14 mouse cellular contexts compared by ENCODE assay signal in the genomic region with DNA sequence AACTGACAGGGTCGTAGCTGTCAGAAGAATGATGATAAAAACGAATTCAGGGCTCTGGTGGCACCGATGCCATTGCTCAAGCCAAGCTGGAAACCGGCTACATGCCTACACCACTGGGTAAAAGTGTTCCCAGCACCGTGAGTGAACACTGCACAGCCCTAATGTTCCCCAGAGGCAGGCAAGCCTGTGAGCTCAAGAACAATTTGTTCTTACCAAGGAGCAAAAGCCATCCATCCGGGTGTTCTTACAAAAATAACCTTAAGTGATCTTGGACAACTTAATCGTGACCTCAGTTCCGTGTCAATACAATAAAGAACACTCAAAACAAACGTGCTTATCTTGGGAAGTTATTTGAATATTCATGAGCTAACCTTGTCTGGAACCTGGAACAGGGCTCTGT. TPM values are rescaled to one million over a fixed set of nuclear protein-coding genes. Genes with fewer than 3 reads are reported as not detected.
DNase-seq lines count a peak whose midpoint lies in the region; ATAC-seq and TF ChIP-seq lines count a peak whose summit lies in the region.
"Had no signal": no experiment of that assay in that cellular context is flagged by ENCODE, and none has a peak within 500 bp of the region (broad histone marks: within the 10 kb centered on the region; RNA-seq: fewer than 3 reads in every experiment).

No protein-coding gene starts in this region.

- TF ChIP-seq CTCF in E14TG2a.4 (conservative IDR thresholded peaks at IDR 0.05; ENCODE audit: low read length) = no peak

- H3K9me3 ChIP-seq in heart, embryonic 10.5 days = no peaks in the 10 kb centered on the region
- H3K9me3 ChIP-seq in E14TG2a.4 (ENCODE audit: low read length) = 0 out of 2 replicates have a peak, but pooled peaks cover 6% of the 10 kb centered on the region
- no peaks in the 10 kb centered on the region for H3K9me3 ChIP-seq in liver, embryonic 16.5 days (replicated peaks; ENCODE audit: control insufficient read depth, low read length)
- H3K9me3 ChIP-seq: midbrain, embryonic 12.5 days had no signal

- peak overlapping the region; percentile 84; the same call in 1 of the 2 replicates for H3K4me2 ChIP-seq in liver, embryonic 16.5 days (ENCODE audit: low read depth, low read length)

- no peak for ATAC-seq in liver, embryonic 16.5 days (ENCODE audit: low read depth)
- ATAC-seq in granulocyte monocyte progenitor cell, adult 5-6 weeks (replicated peaks; ENCODE audit: poor library complexity, severe bottlenecking) = no peak

- H3K9ac ChIP-seq in liver, embryonic 16.5 days (ENCODE audit: low read depth, low read length) = no peak overlapping the region
- H3K9ac ChIP-seq: midbrain, embryonic 12.5 days had no signal

- H3K4me3 ChIP-seq in heart, embryonic 10.5 days = peak overlapping the region; percentile 80
- peak overlapping the region; percentile 99 for H3K4me3 ChIP-seq in E14TG2a.4 (replicated peaks; ENCODE audit: low read length)
- H3K4me3 ChIP-seq in brown adipose tissue, adult 24 weeks (ENCODE audit: insufficient read depth, low read depth, low read length) = peak overlapping the region; percentile 96
- H3K4me3 ChIP-seq in liver, embryonic 16.5 days (ENCODE audit: low read depth, low read length) = no peak overlapping the region; the same call in 1 of the 2 replicates

- H3K27me3 ChIP-seq in heart, embryonic 10.5 days (ENCODE audit: insufficient read depth, poor library complexity, severe bottlenecking) = no peaks in the 10 kb centered on the region
- H3K27me3 ChIP-seq in E14TG2a.4 (ENCODE audit: insufficient read depth, low read length) = peaks cover 10% of the 10 kb centered on the region
- H3K27me3 ChIP-seq in liver, embryonic 16.5 days (ENCODE audit: control insufficient read depth, insufficient read depth, low read depth, low read length) = peaks cover 5% of the 10 kb centered on the region; the same call in 1 of the 2 replicates

- WGBS in heart, embryonic 10.5 days = 43% methylated on average over 9 of the region's 9 CpGs
- 48% methylated on average over 9 of the region's 9 CpGs for WGBS in liver, embryonic 16.5 days (ENCODE audit: insufficient replicate concordance)

- H3K4me1 ChIP-seq in heart, embryonic 10.5 days = peaks cover 64% of the 10 kb centered on the region
- H3K4me1 ChIP-seq in E14TG2a.4 (replicated peaks; ENCODE audit: low read depth, low read length) = peaks cover 66% of the 10 kb centered on the region
- peaks cover 10% of the 10 kb centered on the region for H3K4me1 ChIP-seq in brown adipose tissue, adult 24 weeks (ENCODE audit: control insufficient read depth, insufficient read depth, insufficient read length, low read length)
- H3K4me1 ChIP-seq in liver, embryonic 16.5 days (ENCODE audit: control insufficient read depth, low read depth, low read length) = peaks cover 28% of the 10 kb centered on the region

- peak; percentile 73 for DNase-seq in heart, embryonic 10.5 days (ENCODE audit: low spot score)
- DNase-seq in heart, postnatal 4 days = no peak
- DNase-seq in ovary, postnatal 36 days (ENCODE audit: low spot score) = no peak
- no peak for DNase-seq in embryo, embryonic 9.5 days (ENCODE audit: extremely low spot score)
- DNase-seq: adrenal gland, adult 2 months; cerebellum, adult 2 months; gastrocnemius, postnatal 36 days; kidney, adult 9 months; spleen, adult 18-20 months had no signal

- H3K36me3 ChIP-seq in heart, embryonic 10.5 days = no peaks in the 10 kb centered on the region
- peaks cover 63% of the 10 kb centered on the region for H3K36me3 ChIP-seq in E14TG2a.4 (ENCODE audit: insufficient read depth, low read length)
- H3K36me3 ChIP-seq in liver, embryonic 16.5 days (ENCODE audit: control insufficient read depth, insufficient read depth) = no peaks in the 10 kb centered on the region
- H3K36me3 ChIP-seq: midbrain, embryonic 12.5 days had no signal

- H3K27ac ChIP-seq in heart, embryonic 10.5 days = peak overlapping the region; percentile 93
- peak overlapping the region; percentile 98 for H3K27ac ChIP-seq in brown adipose tissue, adult 24 weeks (replicated peaks; ENCODE audit: low read depth, low read length)
- H3K27ac ChIP-seq in liver, embryonic 16.5 days (ENCODE audit: low read length) = no peak overlapping the region
- H3K27ac ChIP-seq: midbrain, embryonic 12.5 days had no signal

RNA-seq across cellular contexts. Expression of a gene that starts 3.2 kb away (rescaled TPM):
- polyA plus RNA-seq in heart, embryonic 10.5 days (2016; fragmentation: Nextera tagmentation; extraction: Ambion mirVana) = 42.2 and 44.8 TPM in 2 replicates
- total RNA-seq in heart, postnatal 4 days (2021) = 10 to 100 TPM; 86.8 to 96.6 TPM
- 216 and 558 TPM in 2 replicates for polyA plus RNA-seq in brown adipose tissue, adult 24 weeks (2012; ENCODE audit: insufficient read depth, insufficient read length, missing spikeins)
- 5.0 and 6.4 TPM in 2 replicates for polyA plus RNA-seq in liver, embryonic 16.5 days (2015; fragmentation: Nextera tagmentation; extraction: Ambion mirVana)
- total RNA-seq in granulocyte monocyte progenitor cell, adult 5-6 weeks (2014; fragmentation: Nextera tagmentation) = 38.6 and 70.1 TPM in 2 replicates
- total RNA-seq in granulocyte monocyte progenitor cell, adult 5-6 weeks (2017) = 62.0 and 76.5 TPM in 2 replicates
